Mouse (Mus musculus) MEL (cell line): Measurements from ENCODE around the gene Naa20. TPM values are rescaled to one million over a fixed set of nuclear protein-coding genes. Genes with fewer than 3 reads are reported as not detected.

Experiments
- DNase-seq: peaks from one replicate; pipeline ENCODE4 v3.0.0; 2011; ENCODE audit warnings: low read depth, low spot score
- H3K27ac ChIP-seq: 2 replicates; pipeline ENCODE4 v1.5.1; 2012; ENCODE audit warnings: low read depth, mild to moderate bottlenecking, control low read depth, low read length, moderate library complexity; ENCODE audit not compliant: control insufficient read depth
- H3K27me3 ChIP-seq, 2 experiments: fragments of 150-350 bp in 1 of 2; sonication (generic) in 1 of 2; 2 replicates each; pipeline ENCODE4 v1.6.1; 2012; ENCODE audit warnings: low read length in 2 of 2, mild to moderate bottlenecking in 2 of 2, improper control_type of control experiment in 1 of 2, moderate library complexity in 1 of 2; ENCODE audit not compliant: insufficient read depth in 2 of 2, control insufficient read depth in 1 of 2
- H3K36me3 ChIP-seq, 2 experiments: 2 replicates each; pipeline ENCODE4 v1.6.1; 2012 to 2014; ENCODE audit warnings: low read length in 2 of 2, improper control_type of control experiment in 1 of 2, inconsistent platforms in 1 of 2, mild to moderate bottlenecking in 1 of 2; ENCODE audit not compliant: insufficient read depth in 2 of 2, control insufficient read depth in 1 of 2
- H3K4me1 ChIP-seq, 2 experiments: fragments of 150-350 bp in 1 of 2; sonication (generic) in 1 of 2; 2 replicates each; pipeline ENCODE4 v1.6.1; 2012; ENCODE audit warnings: low read length in 2 of 2, improper control_type of control experiment in 1 of 2, mild to moderate bottlenecking in 1 of 2; ENCODE audit not compliant: insufficient read depth in 2 of 2, control insufficient read depth in 1 of 2
- H3K4me3 ChIP-seq, 2 experiments: fragments of 150-350 bp in 1 of 2; sonication (generic) in 1 of 2; 2 replicates each; pipeline ENCODE4 v1.5.1; 2012; ENCODE audit warnings: low read depth in 2 of 2, low read length in 2 of 2, mild to moderate bottlenecking in 2 of 2, moderate library complexity in 2 of 2, control low read depth in 1 of 2, improper control_type of control experiment in 1 of 2; ENCODE audit not compliant: control insufficient read depth in 1 of 2, insufficient read depth in 1 of 2
- H3K79me2 ChIP-seq: 2 replicates; pipeline ENCODE4 v1.6.1; 2012; ENCODE audit warnings: mild to moderate bottlenecking, low read length, moderate library complexity; ENCODE audit not compliant: control insufficient read depth, poor library complexity, insufficient read depth
- H3K9ac ChIP-seq: 2 replicates; pipeline ENCODE4 v1.6.1; 2012; ENCODE audit warnings: low read depth, mild to moderate bottlenecking, control low read depth, low read length, moderate library complexity; ENCODE audit not compliant: control insufficient read depth, poor library complexity, severe bottlenecking
- H3K9me3 ChIP-seq: fragments of 150-350 bp; sonication (generic); replicated peaks from 2 replicates; pipeline ENCODE4 v1.6.1; 2012; ENCODE audit warnings: mild to moderate bottlenecking, low read length, improper control_type of control experiment, moderate library complexity; ENCODE audit not compliant: insufficient read depth
- CTCF ChIP-seq, 3 experiments: IDR thresholded peaks in 2 of 3; conservative IDR thresholded peaks in 1 of 3; 2 replicates each; pipeline ENCODE4 v1.5.1; 2011 to 2012; ENCODE audit warnings: low read length in 3 of 3, low read depth in 2 of 3, mild to moderate bottlenecking in 2 of 3, improper control_type of control experiment in 1 of 3, inconsistent platforms in 1 of 3, mixed read lengths in 1 of 3, moderate library complexity in 1 of 3; ENCODE audit not compliant: control insufficient read depth in 1 of 3, insufficient read depth in 1 of 3, poor library complexity in 1 of 3, severe bottlenecking in 1 of 3
- EP300 ChIP-seq, 2 experiments: IDR thresholded peaks; 2 replicates each; pipeline ENCODE4 v1.6.1; 2011; ENCODE audit warnings: improper control_type of control experiment in 2 of 2, low read length in 2 of 2, low read depth in 1 of 2, mild to moderate bottlenecking in 1 of 2
- ETS1 ChIP-seq: IDR thresholded peaks from 2 replicates; pipeline ENCODE4 v1.6.1; 2012; ENCODE audit warnings: low read depth, mild to moderate bottlenecking, inconsistent platforms, low read length, improper control_type of control experiment, moderate library complexity
- HCFC1 ChIP-seq: IDR thresholded peaks from 2 replicates; pipeline ENCODE4 v1.6.1; 2012; ENCODE audit warnings: low read depth, mild to moderate bottlenecking, inconsistent platforms, low read length, improper control_type of control experiment, moderate library complexity
- JUND ChIP-seq: IDR thresholded peaks from 2 replicates; pipeline ENCODE4 v1.6.1; 2011; ENCODE audit warnings: low read depth, mild to moderate bottlenecking, improper control_type of control experiment, low read length
- RAD21 ChIP-seq: IDR thresholded peaks from 2 replicates; pipeline ENCODE4 v1.6.1; 2011; ENCODE audit warnings: mild to moderate bottlenecking, low read depth, low read length, improper control_type of control experiment
- SIN3A ChIP-seq: IDR thresholded peaks from 2 replicates; pipeline ENCODE4 v1.6.1; 2012; ENCODE audit warnings: low read length, improper control_type of control experiment, inconsistent platforms
- SMC3 ChIP-seq: IDR thresholded peaks from 2 replicates; pipeline ENCODE4 v1.6.1; 2011; ENCODE audit warnings: low read depth, low read length, improper control_type of control experiment
- USF1 ChIP-seq: IDR thresholded peaks from 2 replicates; pipeline ENCODE4 v1.6.1; 2014; ENCODE audit warnings: low read depth, mild to moderate bottlenecking, inconsistent platforms, low read length, improper control_type of control experiment, moderate library complexity
- ZC3H11A ChIP-seq: IDR thresholded peaks from 2 replicates; pipeline ENCODE4 v1.6.1; 2012; ENCODE audit warnings: low read depth, mild to moderate bottlenecking, inconsistent platforms, low read length, improper control_type of control experiment
- ZKSCAN1 ChIP-seq: IDR thresholded peaks from 2 replicates; pipeline ENCODE4 v1.6.1; 2012; ENCODE audit warnings: low read depth, mild to moderate bottlenecking, inconsistent platforms, low read length, improper control_type of control experiment, moderate library complexity
- ZNF384 ChIP-seq: IDR thresholded peaks from 2 replicates; pipeline ENCODE4 v1.6.1; 2012; ENCODE audit warnings: low read depth, mild to moderate bottlenecking, inconsistent platforms, low read length, improper control_type of control experiment
- polyA plus RNA-seq, 2 experiments: library from polyadenylated mRNA; stranded (reverse) in 1 of 2; unstranded in 1 of 2; fragments of >175 nt in 1 of 2; fragments of >200 nt in 1 of 2; gene quantifications; 2 replicates each; pipeline versions ENCODE4 v1.2.1 to v1.2.4; 2012; ENCODE audit warnings: low replicate concordance in 2 of 2, low read depth in 1 of 2; ENCODE audit not compliant: insufficient read length in 2 of 2, insufficient read depth in 1 of 2, missing spikeins in 1 of 2
- total RNA-seq: library from RNA; depleted of rRNA; stranded (reverse); fragments of 300-350 nt; gene quantifications from 2 replicates; pipeline ENCODE4 v1.2.3, GENCODE M21; 2012

Naa20 gene
- total and polyA plus RNA-seq, 3 experiments, result 86.3 to 88.1 TPM; not detected in 1

DNA sequence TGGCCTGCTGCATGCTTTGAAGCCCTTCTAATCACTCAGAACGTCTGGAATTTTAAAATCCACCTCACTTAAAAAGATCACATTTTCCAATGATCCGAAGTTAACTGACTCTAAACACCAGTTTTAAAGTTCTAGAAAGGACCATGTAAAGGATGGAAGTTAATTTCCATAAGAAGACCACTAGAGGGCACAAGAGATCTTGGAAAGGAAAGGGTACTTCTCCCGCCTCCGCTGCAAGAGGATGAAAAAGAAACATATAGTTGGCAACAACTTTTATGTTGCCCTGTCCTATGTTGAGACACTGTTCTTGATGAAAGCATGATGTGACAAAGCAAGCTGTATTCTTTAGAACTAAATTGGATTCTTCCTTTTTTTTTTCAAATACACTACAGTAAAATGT lies 55.6 kb downstream of the Naa20 start:
- peak; percentile 59 for DNase-seq
- H3K36me3 ChIP-seq, result peaks cover 0 to 4% of the 10 kb centered on the region in 2 experiments; a peak in 1 of 4 replicates
- no peak overlapping the region for H3K9ac ChIP-seq
- H3K9me3 ChIP-seq, result no peaks in the 10 kb centered on the region
- H3K4me3 ChIP-seq, result no peak overlapping the region
- TF ChIP-seq RAD21 (peak; percentile 98), USF1 (no peak), SMC3 (peak; percentile 85), CTCF (IDR thresholded peaks at IDR 0.05 in 2 of 3, conservative IDR thresholded peaks at IDR 0.05 in 1 of 3; ENCODE audit: control insufficient read depth in 1 of 3, insufficient read depth in 1 of 3, low read depth in 2 of 3, low read length in 3 of 3, poor library complexity in 1 of 3, severe bottlenecking in 1 of 3) (peak; percentile 49 to 89 (median 53)), ZC3H11A (peak; percentile 81)
- H3K79me2 ChIP-seq, result no peaks in the 10 kb centered on the region
- peaks cover 3 to 5% of the 10 kb centered on the region in 2 experiments; a peak in 3 of 4 replicates for H3K4me1 ChIP-seq
- no peaks in the 10 kb centered on the region; a peak in 1 of 4 replicates for H3K27me3 ChIP-seq
- H3K27ac ChIP-seq, result no peak overlapping the region

DNA sequence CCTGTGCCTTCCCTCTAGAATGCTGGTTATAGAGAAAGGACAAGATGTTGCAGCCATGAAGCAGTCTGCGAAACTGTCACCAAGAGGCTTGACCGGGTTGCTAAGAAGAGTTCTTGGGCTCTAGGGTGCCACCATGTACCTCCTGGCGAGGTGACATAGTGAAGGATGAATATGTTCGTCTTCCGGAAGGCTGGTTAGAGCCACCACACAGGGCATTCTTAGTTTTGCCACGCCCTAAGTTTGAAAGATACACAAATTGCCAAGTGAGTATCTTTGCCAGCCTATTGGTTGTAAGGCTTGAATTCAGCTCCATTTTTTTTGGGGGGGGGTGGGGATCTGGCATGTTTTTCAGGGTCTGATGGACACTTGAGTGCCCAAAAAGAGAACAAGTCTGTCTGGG lies 56.2 kb downstream of the Naa20 start:
- H3K79me2 ChIP-seq, result no peaks in the 10 kb centered on the region
- no peak overlapping the region for H3K4me3 ChIP-seq
- H3K36me3 ChIP-seq, result no peaks in the 10 kb centered on the region
- H3K27me3 ChIP-seq, result no peaks in the 10 kb centered on the region; a peak in 1 of 4 replicates
- peaks cover 0 to 2% of the 10 kb centered on the region in 2 experiments; a peak in 2 of 4 replicates for H3K4me1 ChIP-seq
- DNase-seq, result no peak
- no peaks in the 10 kb centered on the region for H3K9me3 ChIP-seq
- TF ChIP-seq SMC3, result no peak
- TF ChIP-seq EP300 (IDR thresholded peaks at IDR 0.05; ENCODE audit: low read depth in 1 of 2, low read length in 2 of 2), result no peak
- no peak for TF ChIP-seq JUND
- no peak for TF ChIP-seq HCFC1
- TF ChIP-seq ZKSCAN1, result no peak
- no peak for TF ChIP-seq ETS1
- TF ChIP-seq RAD21, result no peak
- no peak for TF ChIP-seq ZNF384
- no peak overlapping the region for H3K9ac ChIP-seq
- no peak overlapping the region for H3K27ac ChIP-seq

DNA sequence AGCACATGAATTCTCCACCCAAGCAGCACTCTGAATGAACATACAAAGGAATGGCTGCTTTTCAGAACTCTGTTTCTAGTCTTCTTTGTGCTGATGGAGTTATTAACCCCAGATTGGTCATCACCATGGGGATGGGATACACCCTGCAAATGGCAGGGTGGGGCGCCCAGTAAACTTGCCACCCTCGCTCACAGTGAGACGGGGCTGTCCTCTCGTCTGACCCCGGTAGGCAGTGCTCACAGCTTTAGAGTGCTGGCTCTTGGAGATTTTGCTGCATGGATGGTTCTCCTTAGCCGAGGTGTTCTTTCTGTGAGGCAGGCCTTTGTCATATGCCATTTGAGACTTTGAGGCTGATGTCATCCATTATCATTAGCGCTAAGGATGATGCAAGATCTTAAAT lies 56.7 kb downstream of the Naa20 start:
- no peak overlapping the region for H3K27ac ChIP-seq
- no peaks in the 10 kb centered on the region; a peak in 1 of 4 replicates for H3K4me1 ChIP-seq
- no peak for TF ChIP-seq SIN3A
- TF ChIP-seq, all 39 proteins: peak for 0
- Histone ChIP-seq H3K79me2 (no peaks in the 10 kb centered on the region), H3K4me3 (no peak overlapping the region), H3K9me3 (no peaks in the 10 kb centered on the region), H3K27me3 (no peaks in the 10 kb centered on the region; a peak in 1 of 4 replicates), H3K9ac (no peak overlapping the region), H3K36me3 (no peaks in the 10 kb centered on the region)
- no peak for DNase-seq
